Mouse (Mus musculus) gastrocnemius, postnatal 36 days (tissue): Measurements from ENCODE around the gene Foxr2. TPM values are rescaled to one million over a fixed set of nuclear protein-coding genes. Genes with fewer than 3 reads are reported as not detected.

Experiments
- DNase-seq, 2 experiments: peaks; one replicate each; pipeline ENCODE4 v3.0.0; 2022
- intact Hi-C: fragments of 180-260 bp; cut with DNase I; formaldehyde crosslinking; loops from one replicate; pipeline ENCODE4 v1.15.1; 2025
- long read RNA-seq, 2 experiments: library from polyadenylated mRNA; stranded (forward); transcript quantifications; one replicate each; pipeline ENCODE4 v2.0.0; 2021
- total RNA-seq, 2 experiments: library from RNA; stranded (reverse); gene quantifications; 2 replicates each; pipeline ENCODE4 v1.2.3; 2021

The Foxr2 gene
- total RNA-seq = not detected
- long read RNA-seq, experiment 1 = 0 reads
- long read RNA-seq, experiment 2 = 0 reads

DNA sequence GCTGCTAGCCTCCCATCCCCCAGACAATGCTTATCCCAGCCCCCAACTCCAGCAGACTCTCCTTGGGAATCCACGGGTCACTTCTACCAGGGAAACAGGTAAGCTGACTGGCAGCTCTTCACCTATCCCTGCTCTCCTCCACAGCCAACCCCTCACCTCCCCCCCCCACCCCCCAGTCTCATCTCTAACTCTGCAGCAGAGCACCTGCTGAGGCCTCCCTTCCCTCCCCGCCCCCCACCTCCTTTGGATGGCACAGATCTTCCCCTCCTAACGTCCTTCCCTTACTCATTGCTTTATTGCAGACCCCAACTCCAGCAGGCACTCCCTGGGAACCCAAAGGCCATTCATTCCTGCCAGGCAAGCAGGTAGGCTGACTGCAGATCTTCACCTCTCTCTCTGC is at the start of gene Foxr2:
Gene Foxr2, plus strand, starts transcription at position 301 of the 400 bp plus-strand sequence.
- intact Hi-C loops = no loop called here
- no peak for DNase-seq

GRCm38 (mm10) chrX:153119013-153119412 is 427 bp downstream of the Foxr2 start:
- intact Hi-C loops = no loop called here

DNA sequence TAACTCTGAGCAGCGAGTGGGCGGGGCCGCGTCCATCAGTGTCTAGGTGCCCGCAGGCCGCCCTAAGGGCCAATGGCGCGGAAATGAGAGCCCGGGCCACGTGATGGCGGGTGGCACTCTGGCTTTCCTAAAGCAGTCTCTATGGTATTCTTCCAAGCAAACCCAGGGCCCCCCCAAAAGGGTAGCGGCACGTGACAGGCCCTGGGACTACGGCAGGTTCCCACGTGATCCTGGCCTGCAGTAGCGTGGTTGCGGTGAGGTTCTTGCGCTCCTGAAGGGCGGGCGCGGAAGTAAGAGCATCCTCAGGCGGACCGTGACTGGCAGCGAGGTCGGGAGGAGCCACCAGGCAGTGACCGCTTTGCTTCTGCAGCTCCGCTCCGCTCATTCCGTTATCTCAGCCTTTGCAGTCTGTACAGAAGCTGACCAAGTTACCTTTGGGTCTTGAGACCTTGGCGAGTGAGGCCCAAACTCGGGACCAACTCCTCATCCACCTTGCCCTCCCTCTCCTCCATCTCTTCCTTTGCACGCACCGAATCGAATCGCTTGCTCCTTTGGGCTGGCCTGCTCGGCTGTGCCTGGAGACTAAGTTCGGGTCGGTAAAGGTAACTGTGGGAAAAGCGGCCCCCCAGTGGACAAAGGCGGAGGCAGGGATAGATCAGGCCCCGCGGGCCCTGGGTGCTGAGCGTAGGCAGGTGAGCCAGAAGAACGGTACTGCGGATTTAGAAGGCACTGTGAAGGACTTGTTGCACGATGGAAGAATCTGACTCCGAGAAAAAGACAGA is 21.3 kb downstream of the Foxr2 start, which contains the start of gene Rragb:
Gene Rragb, plus strand, starts transcription at position 248 of the 782 bp plus-strand sequence.
- peak; percentile 23 to 25 for DNase-seq
- intact Hi-C loops = no loop called here

More at GRCm38 (mm10) chrX:153119013-153119412, 427 bp downstream of the Foxr2 start:
- no peak for DNase-seq

DNA sequence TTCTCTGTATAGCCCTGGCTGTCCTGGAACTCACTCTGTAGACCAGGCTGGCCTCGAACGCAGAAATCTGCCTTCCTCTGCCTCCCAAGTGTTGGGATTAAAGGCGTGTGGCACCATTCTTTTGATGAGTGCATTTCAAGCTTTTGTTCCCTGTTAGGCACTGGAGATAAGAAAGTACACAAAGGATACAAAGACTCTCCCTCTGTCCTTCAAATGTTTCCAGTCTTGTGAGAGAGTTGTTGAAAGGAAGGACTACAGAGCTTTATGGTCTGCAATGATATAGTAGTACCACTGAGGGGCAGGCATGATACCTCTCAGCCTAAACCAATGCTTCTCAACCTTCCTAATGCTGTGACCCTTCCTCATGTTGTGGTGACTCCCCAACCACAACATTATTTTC is 24.1 kb downstream of the Foxr2 start:
- intact Hi-C loops = no loop called here
- no peak for DNase-seq

DNA sequence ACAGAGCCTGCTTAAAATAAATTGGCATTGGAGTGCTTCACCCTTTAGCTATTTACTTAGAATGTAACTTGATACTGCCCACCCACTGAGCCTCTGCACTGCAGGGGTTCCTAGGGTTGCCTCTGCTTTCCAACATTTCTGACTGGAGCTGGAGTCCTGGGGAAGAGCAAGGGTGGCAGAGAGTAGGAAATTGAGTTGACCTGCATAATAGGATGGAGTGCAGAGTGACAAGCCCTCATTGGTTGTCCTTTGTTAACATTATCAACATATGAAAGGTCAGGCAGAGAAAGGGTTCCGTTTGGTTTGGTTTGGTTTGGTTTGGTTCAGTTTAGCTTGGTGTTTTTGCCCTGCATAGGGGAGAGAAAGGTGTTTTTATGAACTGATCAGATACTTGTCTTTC is 33.2 kb downstream of the Foxr2 start:
- no peak for DNase-seq
- intact Hi-C loops = loop anchor here (10.0 kb wide), 1 partner anchor 213 kb away; no protein-coding TSS in a partner anchor

GRCm38 (mm10) chrX:153155322-153155721 is 36.7 kb downstream of the Foxr2 start:
- intact Hi-C loops = loop anchor here (10.0 kb wide), 1 partner anchor 209 kb away; no protein-coding TSS in a partner anchor

DNA sequence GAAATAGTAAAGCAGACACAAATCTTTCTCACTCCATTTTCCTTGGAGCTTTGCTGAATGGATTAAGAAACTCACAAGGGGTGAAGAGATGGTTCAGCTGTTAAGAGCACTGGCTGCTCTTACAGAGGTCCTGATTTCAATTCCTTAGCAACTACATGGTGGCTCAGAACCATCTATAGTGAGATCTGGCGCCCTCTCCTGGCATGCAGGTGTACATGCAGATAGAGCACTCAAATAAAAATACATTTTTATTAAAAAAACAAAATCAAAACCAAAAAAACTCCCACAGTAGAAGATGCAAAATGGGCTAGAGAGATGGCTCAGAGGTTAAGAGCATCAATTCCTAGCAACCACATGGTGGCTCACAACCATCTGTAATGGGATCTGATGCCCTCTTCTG is 56.2 kb downstream of the Foxr2 start:
- no peak for DNase-seq
- intact Hi-C loops = no loop called here

More at GRCm38 (mm10) chrX:153155322-153155721, 36.7 kb downstream of the Foxr2 start:
- no peak for DNase-seq

DNA sequence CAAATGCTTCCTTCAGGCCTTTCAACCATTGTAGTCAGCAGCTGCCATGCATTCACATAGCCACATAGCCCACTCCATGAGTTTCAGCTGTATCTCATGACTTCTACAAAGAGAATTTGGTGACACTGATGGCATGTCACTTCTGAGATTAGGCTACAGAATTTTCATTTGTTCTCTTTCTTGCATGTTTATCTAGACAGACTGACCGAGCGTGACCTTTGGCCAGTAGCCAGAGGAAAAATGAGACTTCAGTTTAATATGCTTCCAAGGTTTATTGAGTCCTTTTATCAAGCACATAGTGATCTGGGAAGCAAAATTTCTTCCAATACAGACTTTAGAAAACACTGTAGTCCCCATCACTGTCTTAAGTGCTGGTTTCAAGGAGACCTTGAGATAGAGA is 63.6 kb downstream of the Foxr2 start:
- intact Hi-C loops = no loop called here
- no peak for DNase-seq

Other genes with a start within 250 kb of the Foxr2 start
- not detected for gene Usp51, start 112.3 kb upstream of the Foxr2 start, total RNA-seq
- gene Mageh1, start 81.2 kb upstream of the Foxr2 start, total RNA-seq = 1 to 10 TPM; 4.2 to 4.5 TPM
- gene Rragb, start 21.2 kb downstream of the Foxr2 start, total RNA-seq = 1 to 10 TPM; 1.6 to 3.3 TPM
- under 1 TPM; 0.15 to 0.28 TPM for gene Klf8, start 118.7 kb downstream of the Foxr2 start, total RNA-seq